Mouse (Mus musculus): Measurements from ENCODE around the gene Btbd35f13. TPM values are rescaled to one million over a fixed set of nuclear protein-coding genes. Genes with fewer than 3 reads are reported as not detected.

Btbd35f13 gene
- polyA plus RNA-seq (2014; fragmentation: Illumina TruSeq; extraction: RNeasy Lipid Tissue Mini Kit (QIAGEN cat#74804); ENCODE audit: insufficient read depth, low read depth, low replicate concordance), result not detected

DNA sequence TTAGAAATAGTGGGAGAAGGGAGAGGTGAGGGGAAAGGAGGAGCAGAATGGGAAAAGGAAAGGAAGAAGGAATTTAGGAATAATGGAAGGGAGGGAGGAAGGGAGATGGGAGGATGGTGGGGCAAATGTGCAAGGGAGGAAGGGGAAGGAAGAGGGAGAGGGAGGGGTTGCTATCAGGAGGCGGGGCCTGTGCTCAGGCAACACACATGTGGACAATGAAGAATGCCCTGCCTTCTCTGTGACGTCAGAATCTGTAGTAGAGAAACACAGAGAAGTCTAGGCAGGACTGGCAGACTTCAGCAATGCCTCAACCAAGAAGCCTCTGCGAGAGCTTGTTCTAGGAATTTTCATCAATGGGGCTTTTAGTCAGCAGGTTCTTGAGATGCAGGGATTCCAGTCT lies at the start of gene Btbd35f13:
TSS of gene Btbd35f13 (plus strand) at position 301 of the 400 bp plus-strand sequence.

DNA sequence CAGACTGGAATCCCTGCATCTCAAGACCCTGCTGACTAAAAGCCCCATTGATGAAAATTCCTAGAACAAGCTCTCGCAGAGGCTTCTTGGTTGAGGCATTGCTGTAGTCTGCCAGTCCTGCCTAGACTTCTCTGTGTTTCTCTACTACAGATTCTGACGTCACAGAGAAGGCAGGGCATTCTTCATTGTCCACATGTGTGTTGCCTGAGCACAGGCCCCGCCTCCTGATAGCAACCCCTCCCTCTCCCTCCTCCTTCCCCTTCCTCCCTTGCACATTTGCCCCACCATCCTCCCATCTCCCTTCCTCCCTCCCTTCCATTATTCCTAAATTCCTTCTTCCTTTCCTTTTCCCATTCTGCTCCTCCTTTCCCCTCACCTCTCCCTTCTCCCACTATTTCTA lies 45.3 kb downstream of the Btbd35f13 start, which contains the start of gene Btbd35f14:
TSS of gene Btbd35f14 (minus strand) at position 101 of the 400 bp plus-strand sequence.

Other genes with a start within 250 kb of the Btbd35f13 start
- not detected for gene Btbd35f15, start 79.9 kb upstream of the Btbd35f13 start, polyA plus RNA-seq (2014; fragmentation: Illumina TruSeq; extraction: RNeasy Lipid Tissue Mini Kit (QIAGEN cat#74804); ENCODE audit: insufficient read depth, low read depth, low replicate concordance)
- not detected for gene Btbd35f14, start 45.2 kb downstream of the Btbd35f13 start, polyA plus RNA-seq (2014; fragmentation: Illumina TruSeq; extraction: RNeasy Lipid Tissue Mini Kit (QIAGEN cat#74804); ENCODE audit: insufficient read depth, low read depth, low replicate concordance)